ENCODE assay signal across 16 mouse cellular contexts in genomic region chr6:65798390-65798789, GRCm38 (mm10). TPM values are rescaled to one million over a fixed set of nuclear protein-coding genes. Genes with fewer than 3 reads are reported as not detected.
"Had no signal": no experiment of that assay in that cellular context is flagged by ENCODE, and none has a peak within 500 bp of the region (broad histone marks: within the 10 kb centered on the region; RNA-seq: fewer than 3 reads in every experiment).

No protein-coding gene starts in this region.

- DNase-seq: retina, postnatal 1 day; right cerebral cortex, adult 18-20 months; right cerebral cortex, postnatal 14 days; right cerebral cortex, postnatal 25 days; right cerebral cortex, postnatal 4 days; spleen, adult 18-20 months; thymus, adult 18-20 months; thymus, adult 2 months; thymus, postnatal 14 days; thymus, postnatal 25 days; thymus, postnatal 36 days; thymus, postnatal 4 days had no signal

- H3K9ac ChIP-seq: neural tube, embryonic 15.5 days; stomach, embryonic 15.5 days had no signal

- H3K36me3 ChIP-seq: neural tube, embryonic 15.5 days had no signal

- H3K9me3 ChIP-seq: neural tube, embryonic 15.5 days; stomach, embryonic 15.5 days had no signal

- H3K4me1 ChIP-seq: neural tube, embryonic 15.5 days; stomach, embryonic 15.5 days had no signal

- H3K27ac ChIP-seq: neural tube, embryonic 15.5 days; stomach, embryonic 15.5 days; stomach, postnatal 0 days had no signal

- H3K27me3 ChIP-seq: neural tube, embryonic 15.5 days; stomach, embryonic 15.5 days had no signal

- H3K4me3 ChIP-seq: neural tube, embryonic 15.5 days; stomach, embryonic 15.5 days had no signal

- H3K4me2 ChIP-seq: neural tube, embryonic 15.5 days; stomach, embryonic 15.5 days had no signal

RNA-seq across cellular contexts. Expression of gene Prdm5, which starts 19.6 kb away (rescaled TPM):
- total RNA-seq: neutrophil, adult 5-6 weeks had no signal
